Mouse (Mus musculus): ENCODE measurements at regions not wholly inside any gene's neighbourhood (a gene's known extent, or its start where the extent isn't known, plus 50 kb on each side); places are given as distances from the start of the nearest gene placed in this dataset.
A peak's percentile ranks its signal among the peaks of the same experiment; 100 is the strongest.

DNA sequence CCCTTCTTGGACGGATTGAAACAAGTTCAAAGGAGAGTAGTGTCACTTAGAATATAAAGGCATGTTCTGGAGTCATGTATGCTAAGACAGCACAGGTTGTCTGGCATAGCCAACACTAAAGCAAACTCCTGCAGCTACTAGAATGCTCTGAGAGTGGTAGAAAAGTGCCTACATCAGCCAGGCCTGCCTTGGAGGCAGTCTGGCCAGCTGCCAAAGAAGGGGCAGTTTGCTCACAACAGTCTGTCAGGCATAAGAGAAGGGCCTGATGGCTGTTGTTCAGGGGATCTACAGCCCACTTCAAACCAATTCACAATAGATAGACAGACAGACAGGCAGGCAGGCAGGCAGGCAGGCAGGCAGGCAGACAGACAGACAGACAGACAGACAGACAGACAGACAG lies 136.5 kb upstream of the Dap start:
- no peak for DNase-seq
- Histone ChIP-seq H3K79me2 (replicated peaks; ENCODE audit: control insufficient read depth, insufficient read depth, low read length) (no peaks in the 10 kb centered on the region), H3K27ac (no peak overlapping the region), H3K36me3 (ENCODE audit: control insufficient read depth, insufficient read depth, low read length) (no peaks in the 10 kb centered on the region), H3K4me1 (ENCODE audit: control insufficient read depth, insufficient read depth, low read length) (no peaks in the 10 kb centered on the region), H3K9ac (ENCODE audit: low read depth, low read length) (no peak overlapping the region), H3K27me3 (ENCODE audit: control insufficient read depth, insufficient read depth, low read length) (no peaks in the 10 kb centered on the region), H3K4me3 (no peak overlapping the region)
- intact Hi-C loops (cut with DNase I), result no loop called here
- TF ChIP-seq CTCF (IDR thresholded peaks at IDR 0.05) (no peak), EP300 (IDR thresholded peaks at IDR 0.05; ENCODE audit: insufficient read depth, low read depth, low read length) (no peak)
- 78% methylated on average over 1 of the region's 1 CpGs for WGBS

DNA sequence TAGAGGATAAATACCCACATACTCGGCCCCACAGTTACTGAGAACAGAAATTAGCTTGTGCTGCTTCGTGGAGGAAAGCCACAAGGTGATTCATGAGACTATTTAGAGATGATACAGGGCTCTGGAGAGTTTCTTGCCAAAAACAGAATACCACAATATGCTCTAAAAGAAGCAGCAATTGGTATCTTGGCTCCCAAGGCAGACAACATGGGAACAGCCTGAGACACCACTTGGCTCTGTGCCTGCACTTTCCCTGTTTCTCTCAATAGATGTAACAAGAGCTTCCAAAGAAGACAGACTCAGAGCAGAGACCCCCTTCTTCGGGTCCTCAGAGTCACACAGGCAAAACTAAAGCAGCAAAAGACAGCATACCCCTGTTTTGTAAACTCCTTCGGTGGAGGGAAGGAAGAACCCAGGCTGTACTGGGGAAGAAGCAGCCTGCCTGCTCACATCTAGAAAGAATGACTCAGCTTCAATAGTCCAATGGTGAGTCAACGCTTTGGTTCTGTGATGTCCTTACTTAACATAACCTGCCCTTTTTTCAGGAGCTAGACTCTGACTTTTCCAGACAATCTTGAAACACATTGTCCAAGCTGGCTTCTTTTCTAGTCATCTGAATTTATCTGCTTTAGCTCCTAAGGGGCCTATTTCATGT lies 132.1 kb upstream of the Dap start:
- intact Hi-C loops (cut with DNase I), result no loop called here
- WGBS, result 52% methylated on average over 5 of the region's 5 CpGs
- TF ChIP-seq EP300 (IDR thresholded peaks at IDR 0.05; ENCODE audit: insufficient read depth, low read depth, low read length), result no peak
- Histone ChIP-seq H3K27me3 (ENCODE audit: control insufficient read depth, insufficient read depth, low read length) (no peaks in the 10 kb centered on the region), H3K27ac (no peak overlapping the region), H3K4me3 (no peak overlapping the region), H3K36me3 (ENCODE audit: control insufficient read depth, insufficient read depth, low read length) (no peaks in the 10 kb centered on the region), H3K4me1 (ENCODE audit: control insufficient read depth, insufficient read depth, low read length) (no peaks in the 10 kb centered on the region), H3K9ac (ENCODE audit: low read depth, low read length) (no peak overlapping the region), H3K79me2 (replicated peaks; ENCODE audit: control insufficient read depth, insufficient read depth, low read length) (no peaks in the 10 kb centered on the region)
- peak in 1 of 2 experiments; percentile 11 for DNase-seq

DNA sequence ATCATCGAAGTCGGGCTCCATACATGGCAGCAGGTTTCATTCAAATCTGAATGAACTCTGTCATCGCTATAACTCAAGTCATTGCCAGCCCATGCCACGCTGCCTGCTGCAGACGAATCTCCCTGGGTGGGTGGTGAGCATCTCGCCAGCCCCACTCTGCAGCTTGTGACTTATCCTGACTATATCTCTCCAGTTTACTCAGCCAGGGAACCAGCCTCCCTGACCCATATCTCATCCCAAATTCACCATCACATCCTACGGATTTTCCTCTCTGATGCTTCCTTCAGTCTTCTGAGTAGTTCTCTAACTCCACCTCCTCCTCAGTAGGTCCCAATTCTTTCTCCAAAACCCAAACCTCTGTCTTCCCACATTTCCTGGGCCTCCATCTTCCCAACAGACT lies 127.9 kb upstream of the Dap start:
- no peak for TF ChIP-seq CTCF (IDR thresholded peaks at IDR 0.05)
- TF ChIP-seq POLR2A (IDR thresholded peaks at IDR 0.05; ENCODE audit: insufficient read depth, low read depth, low read length), result no peak
- TF ChIP-seq EP300 (IDR thresholded peaks at IDR 0.05; ENCODE audit: insufficient read depth, low read depth, low read length), result no peak
- H3K4me3 ChIP-seq, result no peak overlapping the region
- H3K27me3 ChIP-seq (ENCODE audit: control insufficient read depth, insufficient read depth, low read length), result no peaks in the 10 kb centered on the region
- no peak overlapping the region for H3K9ac ChIP-seq (ENCODE audit: low read depth, low read length)
- 80% methylated on average over 7 of the region's 7 CpGs for WGBS
- no peaks in the 10 kb centered on the region for H3K36me3 ChIP-seq (ENCODE audit: control insufficient read depth, insufficient read depth, low read length)
- intact Hi-C loops (cut with DNase I), result no loop called here
- no peaks in the 10 kb centered on the region for H3K79me2 ChIP-seq (replicated peaks; ENCODE audit: control insufficient read depth, insufficient read depth, low read length)
- H3K27ac ChIP-seq, result no peak overlapping the region
- DNase-seq, result no peak
- H3K4me1 ChIP-seq (ENCODE audit: control insufficient read depth, insufficient read depth, low read length), result no peaks in the 10 kb centered on the region

GRCm38 (mm10) chr15:31097301-31097700 lies 126.8 kb upstream of the Dap start:
- Histone ChIP-seq H3K36me3 (ENCODE audit: control insufficient read depth, insufficient read depth, low read length) (no peaks in the 10 kb centered on the region), H3K79me2 (replicated peaks; ENCODE audit: control insufficient read depth, insufficient read depth, low read length) (no peaks in the 10 kb centered on the region), H3K27me3 (ENCODE audit: control insufficient read depth, insufficient read depth, low read length) (no peaks in the 10 kb centered on the region), H3K4me3 (no peak overlapping the region), H3K27ac (no peak overlapping the region), H3K4me1 (ENCODE audit: control insufficient read depth, insufficient read depth, low read length) (no peaks in the 10 kb centered on the region), H3K9ac (ENCODE audit: low read depth, low read length) (no peak overlapping the region)
- TF ChIP-seq CTCF (IDR thresholded peaks at IDR 0.05) (no peak), EP300 (IDR thresholded peaks at IDR 0.05; ENCODE audit: insufficient read depth, low read depth, low read length) (no peak), POLR2A (IDR thresholded peaks at IDR 0.05; ENCODE audit: insufficient read depth, low read depth, low read length) (no peak)
- WGBS, result 69% methylated on average over 4 of the region's 4 CpGs
- intact Hi-C loops (cut with DNase I), result no loop called here
- no peak for DNase-seq

DNA sequence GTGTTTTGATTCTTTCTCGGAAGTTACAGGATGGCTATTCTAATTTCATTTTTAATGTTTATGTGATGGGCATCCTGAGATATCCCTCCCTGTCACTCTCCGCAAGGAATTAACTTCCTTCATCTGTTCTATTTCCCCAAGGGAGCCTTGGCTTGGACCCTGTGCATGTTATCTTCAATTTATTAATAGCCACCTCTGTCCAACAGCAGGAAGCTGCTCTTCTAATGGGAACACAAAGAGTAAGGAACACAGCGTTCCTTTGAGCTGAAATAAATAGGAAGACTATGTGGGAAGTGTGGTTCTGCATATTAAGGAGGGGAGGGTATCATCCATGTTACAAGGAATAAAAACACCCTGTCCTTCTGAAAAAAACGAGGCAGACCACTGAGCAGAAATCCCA lies 119.4 kb upstream of the Dap start:
- H3K9ac ChIP-seq (ENCODE audit: low read depth, low read length), result no peak overlapping the region
- DNase-seq, result peak in 1 of 2 experiments; percentile 10
- H3K79me2 ChIP-seq (replicated peaks; ENCODE audit: control insufficient read depth, insufficient read depth, low read length), result no peaks in the 10 kb centered on the region
- H3K4me3 ChIP-seq, result no peak overlapping the region
- peak overlapping the region; percentile 18; the same call in 1 of the 2 replicates for H3K27ac ChIP-seq
- H3K27me3 ChIP-seq (ENCODE audit: control insufficient read depth, insufficient read depth, low read length), result no peaks in the 10 kb centered on the region
- intact Hi-C loops (cut with DNase I), result no loop called here
- WGBS, result 24% methylated on average over 4 of the region's 4 CpGs
- no peak for TF ChIP-seq EP300 (IDR thresholded peaks at IDR 0.05; ENCODE audit: insufficient read depth, low read depth, low read length)
- TF ChIP-seq POLR2A (IDR thresholded peaks at IDR 0.05; ENCODE audit: insufficient read depth, low read depth, low read length), result no peak
- TF ChIP-seq CTCF (IDR thresholded peaks at IDR 0.05), result no peak
- H3K4me1 ChIP-seq (ENCODE audit: control insufficient read depth, insufficient read depth, low read length), result peaks cover 4% of the 10 kb centered on the region
- H3K36me3 ChIP-seq (ENCODE audit: control insufficient read depth, insufficient read depth, low read length), result no peaks in the 10 kb centered on the region

GRCm38 (mm10) chr15:31106907-31107306 lies 117.2 kb upstream of the Dap start:
- H3K36me3 ChIP-seq (ENCODE audit: control insufficient read depth, insufficient read depth, low read length), result no peaks in the 10 kb centered on the region
- TF ChIP-seq EP300 (IDR thresholded peaks at IDR 0.05; ENCODE audit: insufficient read depth, low read depth, low read length) (no peak), CTCF (IDR thresholded peaks at IDR 0.05) (no peak), POLR2A (IDR thresholded peaks at IDR 0.05; ENCODE audit: insufficient read depth, low read depth, low read length) (no peak)
- H3K9ac ChIP-seq (ENCODE audit: low read depth, low read length), result no peak overlapping the region
- DNase-seq, result no peak
- H3K79me2 ChIP-seq (replicated peaks; ENCODE audit: control insufficient read depth, insufficient read depth, low read length), result no peaks in the 10 kb centered on the region
- peaks cover 4% of the 10 kb centered on the region for H3K4me1 ChIP-seq (ENCODE audit: control insufficient read depth, insufficient read depth, low read length)
- no peak overlapping the region for H3K4me3 ChIP-seq
- 82% methylated on average over 9 of the region's 9 CpGs for WGBS
- no peak overlapping the region for H3K27ac ChIP-seq
- no peaks in the 10 kb centered on the region for H3K27me3 ChIP-seq (ENCODE audit: control insufficient read depth, insufficient read depth, low read length)
- intact Hi-C loops (cut with DNase I), result no loop called here
